Mouse (Mus musculus): ENCODE data around the gene Psmc6. TPM values are rescaled to one million over a fixed set of nuclear protein-coding genes. Genes with fewer than 3 reads are reported as not detected.

Psmc6 gene
- 184 and 202 TPM in 2 replicates for polyA plus RNA-seq (2015; fragmentation: Nextera tagmentation; extraction: Ambion mirVana)

DNA sequence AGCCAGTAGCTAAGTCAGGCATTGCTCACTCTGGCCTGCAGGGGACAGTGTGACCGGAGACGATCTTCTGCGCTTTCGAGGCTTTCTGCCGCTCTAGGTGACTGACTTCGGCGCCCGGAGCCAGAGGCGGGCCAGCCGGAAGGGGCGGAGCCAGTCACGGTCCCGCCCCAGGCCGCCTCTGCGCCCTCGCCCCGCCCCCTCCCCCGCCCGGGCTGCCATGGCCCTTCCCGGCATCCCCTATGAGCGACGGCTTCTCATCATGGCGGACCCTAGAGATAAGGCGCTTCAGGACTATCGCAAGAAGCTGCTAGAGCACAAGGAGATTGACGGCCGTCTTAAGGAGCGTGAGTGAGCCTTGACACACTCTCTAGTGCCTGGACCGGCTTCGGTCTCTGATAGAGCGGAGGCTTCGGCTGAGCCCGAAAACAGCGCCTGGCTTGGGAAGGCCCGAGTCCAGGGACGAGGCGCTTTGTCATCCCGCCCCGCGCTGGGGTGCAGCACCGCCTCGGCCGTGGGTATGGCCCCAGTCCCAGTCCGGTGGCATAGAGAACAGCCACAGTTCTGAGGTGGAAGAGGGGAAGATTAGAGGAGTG is at the start of gene Psmc6:
Gene Psmc6 (plus strand): TSS at position 200 of the 593 bp plus-strand sequence.
- Histone ChIP-seq H3K4me1 (replicated peaks) (peaks cover 19% of the 10 kb centered on the region), H3K36me3 (peaks cover 21% of the 10 kb centered on the region), H3K4me3 (replicated peaks) (peak within 1 kb of the TSS; percentile 87), H3K4me2 (replicated peaks) (peak within 1 kb of the TSS; percentile 70), H3K27me3 (no peaks in the 10 kb centered on the region), H3K9me3 (no peaks in the 10 kb centered on the region), H3K27ac (peak within 1 kb of the TSS; percentile 93), H3K9ac (replicated peaks) (peak within 1 kb of the TSS; percentile 95)
- ATAC-seq = peak; percentile 96
- under 1% methylated on average over 44 of the region's 44 CpGs for WGBS

DNA sequence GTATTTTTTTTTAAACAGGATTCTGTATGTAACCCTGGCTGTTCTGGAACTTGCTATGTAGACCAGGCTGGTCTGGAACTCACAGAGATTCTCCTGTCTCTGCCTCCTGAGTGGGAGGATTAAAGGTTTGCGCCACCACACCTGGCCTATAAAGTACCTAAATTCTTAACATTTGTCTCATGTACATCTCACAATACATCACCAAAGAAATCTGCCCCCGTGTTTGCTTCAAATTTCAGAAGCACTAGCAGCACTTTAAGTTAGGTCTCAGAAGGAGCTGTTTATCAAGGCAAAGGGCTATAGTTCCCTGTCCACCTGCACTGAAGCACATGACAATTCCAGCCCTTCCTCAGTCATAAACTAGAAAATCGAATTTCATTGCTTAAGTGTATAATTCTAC is 47.5 kb upstream of the Psmc6 start:
- no peak overlapping the region for H3K4me3 ChIP-seq (replicated peaks)
- no peak for ATAC-seq
- H3K4me1 ChIP-seq (replicated peaks) = no peaks in the 10 kb centered on the region
- H3K4me2 ChIP-seq (replicated peaks) = no peak overlapping the region
- no peaks in the 10 kb centered on the region for H3K27me3 ChIP-seq
- no peaks in the 10 kb centered on the region for H3K9me3 ChIP-seq
- no peak overlapping the region for H3K9ac ChIP-seq (replicated peaks)
- 95% methylated on average over 3 of the region's 3 CpGs for WGBS
- H3K36me3 ChIP-seq = peaks cover 36% of the 10 kb centered on the region
- no peak overlapping the region for H3K27ac ChIP-seq

GRCm38 (mm10) chr14:45291608-45292007 is 38.0 kb upstream of the Psmc6 start:
- Histone ChIP-seq H3K9ac (replicated peaks) (no peak overlapping the region), H3K4me1 (replicated peaks) (no peaks in the 10 kb centered on the region), H3K36me3 (peaks cover 45% of the 10 kb centered on the region), H3K9me3 (no peaks in the 10 kb centered on the region), H3K27me3 (no peaks in the 10 kb centered on the region), H3K4me2 (replicated peaks) (no peak overlapping the region), H3K27ac (no peak overlapping the region), H3K4me3 (replicated peaks) (no peak overlapping the region)
- WGBS = 83% methylated on average over 4 of the region's 4 CpGs
- ATAC-seq = no peak

DNA sequence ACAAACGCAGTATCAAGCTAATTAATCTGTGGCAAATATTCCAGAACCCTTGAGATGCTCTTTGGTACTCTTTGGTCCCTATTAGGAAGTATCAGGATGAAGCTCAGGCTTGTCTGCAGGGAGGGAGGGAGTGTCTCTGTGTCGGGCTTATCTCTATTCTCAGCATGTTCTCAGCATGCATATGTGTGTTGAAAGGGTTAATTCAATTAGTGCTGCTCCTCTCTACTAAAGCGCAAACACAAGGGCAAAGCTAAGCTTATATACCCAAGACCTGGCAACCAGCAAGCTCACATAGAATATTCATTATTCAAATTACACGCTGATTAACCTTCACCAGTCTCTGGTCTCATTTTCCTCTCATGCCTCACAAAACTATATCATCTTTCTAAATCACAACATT is 25.6 kb upstream of the Psmc6 start:
- Histone ChIP-seq H3K4me3 (replicated peaks) (no peak overlapping the region), H3K9ac (replicated peaks) (no peak overlapping the region), H3K27ac (peak overlapping the region; percentile 16; the same call in 1 of the 2 replicates), H3K9me3 (no peaks in the 10 kb centered on the region), H3K27me3 (no peaks in the 10 kb centered on the region), H3K4me2 (replicated peaks) (no peak overlapping the region), H3K4me1 (replicated peaks) (0 out of 2 replicates have a peak, but pooled peaks cover 8% of the 10 kb centered on the region), H3K36me3 (peaks cover 26% of the 10 kb centered on the region)
- 33% methylated on average over 4 of the region's 4 CpGs for WGBS
- peak; percentile 94 for ATAC-seq

DNA sequence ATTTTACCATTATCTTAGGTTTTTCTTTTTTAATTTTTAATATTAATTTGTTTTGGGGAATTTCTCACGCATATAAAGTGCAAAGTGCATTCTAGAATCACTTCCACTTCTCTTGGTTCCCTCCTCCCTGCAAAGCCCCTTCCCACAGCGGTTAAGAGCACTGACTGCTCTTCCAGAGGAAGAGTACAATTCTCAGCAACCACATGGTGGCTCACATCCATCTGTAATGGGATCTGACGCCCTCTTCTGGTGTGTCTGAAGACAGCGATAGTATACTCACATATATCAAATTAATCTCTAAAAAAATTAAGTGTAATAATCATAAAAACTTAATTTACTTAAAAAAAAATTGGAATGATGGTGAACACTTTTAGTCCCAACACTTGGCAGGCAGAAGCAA is 25.2 kb upstream of the Psmc6 start:
- WGBS = 54% methylated on average over 4 of the region's 4 CpGs
- Histone ChIP-seq H3K9me3 (no peaks in the 10 kb centered on the region), H3K4me1 (replicated peaks) (0 out of 2 replicates have a peak, but pooled peaks cover 8% of the 10 kb centered on the region), H3K36me3 (peaks cover 22% of the 10 kb centered on the region), H3K27me3 (no peaks in the 10 kb centered on the region), H3K9ac (replicated peaks) (no peak overlapping the region), H3K27ac (no peak overlapping the region; the same call in 1 of the 2 replicates), H3K4me2 (replicated peaks) (no peak overlapping the region), H3K4me3 (replicated peaks) (no peak overlapping the region)
- peak; percentile 65; the same call in 1 of the 2 replicates for ATAC-seq

DNA sequence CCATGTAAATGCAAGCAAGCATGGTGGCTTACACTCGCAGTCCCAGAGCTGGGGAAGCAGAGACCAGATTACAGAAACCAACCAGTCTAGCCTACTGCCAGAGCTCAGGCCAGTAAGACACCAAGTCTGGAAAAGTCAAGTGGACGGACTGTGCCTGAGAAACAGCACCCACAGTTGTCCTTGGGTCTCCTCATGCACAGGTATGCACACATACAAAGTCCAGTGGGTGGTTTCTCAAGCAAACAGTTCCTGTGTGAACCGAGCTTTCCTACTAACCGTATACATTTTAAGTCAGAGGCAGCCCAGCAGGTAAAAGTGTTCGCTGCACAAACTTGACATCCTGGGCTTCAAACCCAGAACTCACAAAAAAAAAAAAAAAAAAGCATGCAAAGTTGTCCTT is 23.7 kb upstream of the Psmc6 start:
- H3K4me2 ChIP-seq (replicated peaks) = no peak overlapping the region
- H3K36me3 ChIP-seq = peaks cover 8% of the 10 kb centered on the region
- no peaks in the 10 kb centered on the region for H3K27me3 ChIP-seq
- ATAC-seq = no peak
- H3K9me3 ChIP-seq = no peaks in the 10 kb centered on the region
- 93% methylated on average over 5 of the region's 5 CpGs for WGBS
- H3K4me3 ChIP-seq (replicated peaks) = no peak overlapping the region
- H3K4me1 ChIP-seq (replicated peaks) = 0 out of 2 replicates have a peak, but pooled peaks cover 8% of the 10 kb centered on the region
- no peak overlapping the region for H3K27ac ChIP-seq
- H3K9ac ChIP-seq (replicated peaks) = no peak overlapping the region

DNA sequence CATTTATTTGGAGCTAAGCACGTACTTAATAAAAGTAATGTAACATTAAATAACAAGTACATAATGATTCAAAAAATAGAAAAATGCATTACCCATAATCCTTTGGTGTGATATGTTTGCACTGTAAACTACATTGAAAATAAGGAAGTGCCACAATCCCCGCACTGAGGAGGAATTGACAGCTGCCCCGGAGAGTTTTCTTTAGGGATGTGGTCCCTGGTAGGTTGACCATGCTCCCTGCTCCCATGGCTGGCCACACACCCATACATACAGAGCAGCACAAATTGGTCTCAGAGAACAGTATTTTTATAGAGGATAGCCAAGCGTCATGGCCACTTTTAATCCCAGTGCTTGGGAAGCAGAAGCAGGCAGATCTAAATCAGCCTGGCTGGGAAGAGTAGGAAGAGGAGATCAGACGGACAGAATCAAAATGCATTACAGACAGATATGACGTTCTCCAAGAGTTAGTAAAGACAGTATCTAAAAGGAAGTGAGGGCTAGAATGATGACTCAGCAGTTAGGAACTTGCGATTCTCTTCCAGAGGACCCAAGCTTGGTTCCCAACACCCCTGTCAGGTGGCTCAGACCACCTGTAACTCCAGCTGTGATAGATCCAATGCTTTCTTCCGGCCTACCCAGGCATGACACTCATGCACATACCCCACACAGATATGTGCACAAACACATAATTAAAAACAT is 21.8 kb upstream of the Psmc6 start:
- Histone ChIP-seq H3K9me3 (no peaks in the 10 kb centered on the region), H3K9ac (replicated peaks) (no peak overlapping the region), H3K4me1 (replicated peaks) (0 out of 2 replicates have a peak, but pooled peaks cover 8% of the 10 kb centered on the region), H3K27me3 (no peaks in the 10 kb centered on the region), H3K36me3 (no peaks in the 10 kb centered on the region), H3K4me2 (replicated peaks) (no peak overlapping the region), H3K4me3 (replicated peaks) (no peak overlapping the region), H3K27ac (no peak overlapping the region)
- WGBS = 96% methylated on average over 8 of the region's 8 CpGs
- no peak for ATAC-seq

GRCm38 (mm10) chr14:45309646-45310045 is 19.9 kb upstream of the Psmc6 start:
- WGBS = 92% methylated on average over 13 of the region's 13 CpGs

GRCm38 (mm10) chr14:45310101-45310500 is 19.5 kb upstream of the Psmc6 start:
- Histone ChIP-seq H3K9ac (replicated peaks) (no peak overlapping the region), H3K4me2 (replicated peaks) (no peak overlapping the region), H3K4me3 (replicated peaks) (no peak overlapping the region), H3K9me3 (no peaks in the 10 kb centered on the region), H3K4me1 (replicated peaks) (no peaks in the 10 kb centered on the region), H3K36me3 (no peaks in the 10 kb centered on the region), H3K27me3 (no peaks in the 10 kb centered on the region), H3K27ac (no peak overlapping the region)
- WGBS = 95% methylated on average over 14 of the region's 14 CpGs
- ATAC-seq = no peak

More at GRCm38 (mm10) chr14:45309646-45310045, 19.9 kb upstream of the Psmc6 start:
- no peaks in the 10 kb centered on the region for H3K27me3 ChIP-seq
- H3K9me3 ChIP-seq = no peaks in the 10 kb centered on the region
- H3K4me1 ChIP-seq (replicated peaks) = no peaks in the 10 kb centered on the region
- no peaks in the 10 kb centered on the region for H3K36me3 ChIP-seq
- H3K4me3 ChIP-seq (replicated peaks) = no peak overlapping the region
- no peak overlapping the region for H3K9ac ChIP-seq (replicated peaks)
- ATAC-seq = no peak
- H3K4me2 ChIP-seq (replicated peaks) = no peak overlapping the region
- H3K27ac ChIP-seq = no peak overlapping the region

DNA sequence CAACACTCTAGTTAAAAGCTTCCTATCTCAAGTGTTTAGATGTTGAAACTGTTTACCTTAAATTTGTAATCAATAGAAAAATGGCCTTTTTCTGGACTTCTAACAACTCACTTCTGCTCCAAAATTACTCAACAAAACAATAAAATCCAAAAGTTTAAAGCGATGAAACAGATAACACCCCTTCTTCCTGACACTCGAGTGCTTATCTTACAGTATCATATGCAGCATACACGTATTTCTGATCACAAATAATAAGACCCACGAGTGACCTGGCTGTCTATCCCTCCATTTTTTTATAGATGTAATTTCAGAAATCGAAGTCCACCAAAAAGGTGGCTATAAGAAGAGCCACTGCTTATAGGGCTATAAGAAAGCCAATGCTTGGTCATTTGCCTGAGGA is 12.7 kb upstream of the Psmc6 start:
- Histone ChIP-seq H3K4me3 (replicated peaks) (peak overlapping the region; percentile 91), H3K36me3 (no peaks in the 10 kb centered on the region), H3K9me3 (no peaks in the 10 kb centered on the region), H3K27me3 (no peaks in the 10 kb centered on the region), H3K27ac (no peak overlapping the region), H3K9ac (replicated peaks) (peak overlapping the region; percentile 96), H3K4me2 (replicated peaks) (peak overlapping the region; percentile 69), H3K4me1 (replicated peaks) (peaks cover 27% of the 10 kb centered on the region)
- no peak for ATAC-seq
- WGBS = 86% methylated on average over 5 of the region's 5 CpGs

DNA sequence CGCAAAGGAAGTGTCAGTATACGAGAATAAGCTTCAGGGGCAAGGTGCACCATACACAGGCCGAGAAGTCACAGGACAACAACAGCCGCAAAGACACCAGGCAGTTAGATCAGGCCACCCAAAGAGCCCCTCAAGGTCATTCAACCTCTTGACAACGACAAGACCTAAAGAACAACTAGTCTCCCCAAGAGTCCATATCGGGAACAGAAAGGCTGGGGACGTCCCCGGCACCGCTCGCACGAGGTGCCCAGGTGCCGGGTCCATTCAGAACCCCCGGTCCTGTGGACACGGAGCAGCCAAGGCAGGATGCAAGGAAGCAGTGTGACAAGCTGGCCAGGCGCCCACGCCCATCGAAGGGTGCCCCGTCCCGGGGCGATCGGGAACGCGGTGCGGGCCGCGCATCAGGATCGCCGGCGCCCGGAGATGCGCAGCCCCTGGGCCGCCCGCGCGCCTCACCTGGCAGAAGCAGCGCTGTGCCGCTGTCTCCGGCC is 11.6 kb upstream of the Psmc6 start:
- WGBS = under 1% methylated on average over 32 of the region's 38 CpGs
- Histone ChIP-seq H3K27me3 (no peaks in the 10 kb centered on the region), H3K4me2 (replicated peaks) (peak overlapping the region; percentile 69), H3K9me3 (no peaks in the 10 kb centered on the region), H3K4me1 (replicated peaks) (peaks cover 27% of the 10 kb centered on the region), H3K27ac (peak overlapping the region; percentile 93), H3K9ac (replicated peaks) (peak overlapping the region; percentile 96), H3K4me3 (replicated peaks) (peak overlapping the region; percentile 91), H3K36me3 (no peaks in the 10 kb centered on the region)
- ATAC-seq = no peak

All from midbrain, embryonic 13.5 days (tissue).